ENCODE assay signal across 23 mouse cellular contexts in genomic region chr13:42104371-42104770, GRCm38 (mm10). TPM values are rescaled to one million over a fixed set of nuclear protein-coding genes. Genes with fewer than 3 reads are reported as not detected.
DNase-seq lines count a peak whose midpoint lies in the region; TF ChIP-seq lines count a peak whose summit lies in the region.
"Had no signal": no experiment of that assay in that cellular context is flagged by ENCODE, and none has a peak within 500 bp of the region (broad histone marks: within the 10 kb centered on the region; RNA-seq: fewer than 3 reads in every experiment).

No protein-coding gene starts in this region.

- peak overlapping the region; percentile 54; the same call in 1 of the 2 replicates for H3K27ac ChIP-seq in thymus, adult 2 months (ENCODE audit: control insufficient read depth, insufficient read depth, low read length)
- no peak overlapping the region for H3K27ac ChIP-seq in CH12.LX (ENCODE audit: insufficient read depth, low read depth)
- H3K27ac ChIP-seq: embryonic facial prominence, embryonic 10.5 days; embryonic facial prominence, embryonic 13.5 days; intestine, embryonic 15.5 days had no signal

- WGBS in thymus, adult 2 months = 59% methylated on average over 3 of the region's 3 CpGs

- H3K4me3 ChIP-seq in thymus, adult 2 months (ENCODE audit: control insufficient read depth, insufficient read depth, low read length) = no peak overlapping the region
- H3K4me3 ChIP-seq in CH12.LX (replicated peaks in 1 of 3; ENCODE audit: low read depth in 2 of 3, low read length in 2 of 3, poor library complexity in 1 of 3) = no peak overlapping the region
- H3K4me3 ChIP-seq: embryonic facial prominence, embryonic 10.5 days; embryonic facial prominence, embryonic 13.5 days; erythroblast, embryonic 14.5 days; forebrain, embryonic 12.5 days; forebrain, embryonic 15.5 days; hindbrain, embryonic 12.5 days; hindbrain, embryonic 15.5 days; intestine, embryonic 15.5 days had no signal

- dilution Hi-C loops in CH12.LX (cut with MboI; ENCODE audit: extremely low pct_ligation_motif_present, extremely low pct_unique_long_range_greater_than_20kb, low sequenced_read_pairs) = no loop called here

- DNase-seq in cerebellum, adult 9-11 months = peak; percentile 9
- no peak for DNase-seq in cerebellum, adult 8-10 months
- no peak for DNase-seq in thymus, adult 2 months
- no peak for DNase-seq in thymus, adult 18-20 months
- no peak for DNase-seq in CH12.LX (ENCODE audit: extremely low read depth)
- peak; percentile 13 for DNase-seq in splenic B cell, adult 2 months (ENCODE audit: low read depth, low spot score)
- DNase-seq in ovary, adult 18-20 months (ENCODE audit: low spot score) = no peak
- DNase-seq: adrenal gland, adult 2 months; adrenal gland, postnatal 14 days; cerebellum, adult 11 months; cerebellum, adult 2 months; cerebellum, postnatal 36 days; embryo, embryonic 11 days; gastrocnemius, postnatal 25 days had no signal

- H3K4me2 ChIP-seq in CH12.LX (ENCODE audit: insufficient read depth, low read depth, poor library complexity, severe bottlenecking) = peak overlapping the region; percentile 15; the same call in 1 of the 2 replicates
- H3K4me2 ChIP-seq: embryonic facial prominence, embryonic 13.5 days; heart, embryonic 11.5 days; intestine, embryonic 15.5 days had no signal

- H3K27me3 ChIP-seq in thymus, adult 2 months (ENCODE audit: control insufficient read depth, insufficient read depth, low read length) = no peaks in the 10 kb centered on the region
- no peaks in the 10 kb centered on the region for H3K27me3 ChIP-seq in CH12.LX (replicated peaks)
- no peaks in the 10 kb centered on the region for H3K27me3 ChIP-seq in splenic B cell, adult 2 months (ENCODE audit: control insufficient read depth, insufficient read depth, low read length, poor library complexity, severe bottlenecking)
- H3K27me3 ChIP-seq: embryonic facial prominence, embryonic 13.5 days; forebrain, embryonic 12.5 days; forebrain, embryonic 15.5 days; hindbrain, embryonic 12.5 days; hindbrain, embryonic 15.5 days; intestine, embryonic 15.5 days had no signal

- H3K9ac ChIP-seq in CH12.LX (ENCODE audit: insufficient read depth, low read depth) = no peak overlapping the region
- H3K9ac ChIP-seq: embryonic facial prominence, embryonic 13.5 days; forebrain, embryonic 12.5 days; forebrain, embryonic 15.5 days; hindbrain, embryonic 12.5 days; intestine, embryonic 15.5 days had no signal

- no peak for TF ChIP-seq POLR2A in thymus, adult 2 months (IDR thresholded peaks at IDR 0.05; ENCODE audit: control insufficient read depth, extremely low read depth, insufficient read depth, low read length, poor library complexity)
- no peak for TF ChIP-seq POLR2A in CH12.LX (IDR thresholded peaks at IDR 0.05; ENCODE audit: low read depth, low read length)

- TF ChIP-seq RAD21 in CH12.LX (IDR thresholded peaks at IDR 0.05; ENCODE audit: low read depth, low read length) = no peak

- peaks cover 25% of the 10 kb centered on the region for H3K4me1 ChIP-seq in thymus, adult 2 months (replicated peaks; ENCODE audit: control insufficient read depth, insufficient read depth, low read length)
- H3K4me1 ChIP-seq in CH12.LX (ENCODE audit: control insufficient read depth in 1 of 2, insufficient read depth in 2 of 2) = peaks cover 31 to 79% of the 10 kb centered on the region in 2 experiments

- H3K9me3 ChIP-seq in CH12.LX (replicated peaks; ENCODE audit: low read length) = no peaks in the 10 kb centered on the region
- H3K9me3 ChIP-seq: embryonic facial prominence, embryonic 10.5 days; embryonic facial prominence, embryonic 13.5 days; forebrain, embryonic 12.5 days; forebrain, embryonic 15.5 days; hindbrain, embryonic 12.5 days; hindbrain, embryonic 15.5 days; intestine, embryonic 15.5 days had no signal

- TF ChIP-seq EP300 in CH12.LX (IDR thresholded peaks at IDR 0.05; ENCODE audit: low read length) = no peak

- in situ Hi-C loops in CH12.LX (cut with MboI; ENCODE audit: low pct_ligation_motif_present, low pct_unique_long_range_greater_than_20kb, low sequenced_read_pairs) = no loop called here

- TF ChIP-seq CTCF in thymus, adult 2 months (IDR thresholded peaks at IDR 0.05; ENCODE audit: borderline replicate concordance, control insufficient read depth, extremely low read depth, insufficient read depth, low read length, poor library complexity) = no peak
- TF ChIP-seq CTCF in CH12.LX (conservative IDR thresholded peaks at IDR 0.05 in 1 of 2, IDR thresholded peaks at IDR 0.05 in 1 of 2; ENCODE audit: low read depth in 2 of 2, low read length in 2 of 2) = no peak

- peaks cover 77% of the 10 kb centered on the region for H3K79me2 ChIP-seq in CH12.LX (replicated peaks; ENCODE audit: control insufficient read depth, extremely low read depth, insufficient read depth, poor library complexity, severe bottlenecking)

- no peaks in the 10 kb centered on the region for H3K36me3 ChIP-seq in thymus, adult 2 months (ENCODE audit: control insufficient read depth, insufficient read depth, low read length)
- peaks cover 25 to 68% of the 10 kb centered on the region in 2 experiments for H3K36me3 ChIP-seq in CH12.LX (replicated peaks in 1 of 2; ENCODE audit: control insufficient read depth in 1 of 2, insufficient read depth in 1 of 2, low read length in 1 of 2)
- H3K36me3 ChIP-seq in splenic B cell, adult 2 months (ENCODE audit: control insufficient read depth, insufficient read depth, low read length, poor library complexity, severe bottlenecking) = no peaks in the 10 kb centered on the region
- H3K36me3 ChIP-seq: embryonic facial prominence, embryonic 10.5 days; embryonic facial prominence, embryonic 13.5 days; forebrain, embryonic 12.5 days; forebrain, embryonic 15.5 days; hindbrain, embryonic 12.5 days; hindbrain, embryonic 15.5 days; intestine, embryonic 15.5 days had no signal

TF ChIP-seq in CH12.LX, 34 proteins besides CTCF, POLR2A, EP300 and RAD21:
- TF ChIP-seq BHLHE40 (IDR thresholded peaks at IDR 0.05; ENCODE audit: low read depth, low read length) = no peak
- TF ChIP-seq USF2 (conservative IDR thresholded peaks at IDR 0.05; ENCODE audit: low read depth, low read length) = no peak
- TF ChIP-seq GABPA (IDR thresholded peaks at IDR 0.05; ENCODE audit: insufficient replicate concordance, low read depth, low read length) = no peak

RNA-seq across cellular contexts. Expression of gene Hivep1, which starts 52.5 kb away (rescaled TPM):
- polyA plus RNA-seq in thymus, adult 2 months (2012; rRNA removed) = 34.9 and 47.5 TPM in 2 replicates
- total RNA-seq in CH12.LX (2012; rRNA removed) (18.5 and 24.9 TPM in 2 replicates), CH12.LX (2014; rRNA removed) (7.0 and 7.5 TPM in 2 replicates)
- 46.4 and 53.3 TPM in 2 replicates for polyA plus RNA-seq in CH12.LX (2012; ENCODE audit: insufficient read length, low read depth)

Comparison
In these comparisons a context has a peak if more than half of its experiments do, and no peak if none do; other contexts are left out.
1. DNase-seq: peak in cerebellum, adult 9-11 months (single experiment) and splenic B cell, adult 2 months (single experiment); none in cerebellum, adult 8-10 months (single experiment), thymus, adult 2 months (single experiment), thymus, adult 18-20 months (0 of 2), CH12.LX (single experiment) and ovary, adult 18-20 months (single experiment).